Mouse (Mus musculus): ENCODE data around the gene Slain1. TPM values are rescaled to one million over a fixed set of nuclear protein-coding genes. Genes with fewer than 3 reads are reported as not detected.
"Not testable (repeated sequence)": the region's sequence is repeated elsewhere in the genome, so short reads cannot be mapped to it uniquely, and the experiment has no call there.

The Slain1 gene
- polyA plus RNA-seq, 1 experiment, result 4.4 TPM

- 22% methylated on average over 15 of the region's 15 CpGs for WGBS
- peak; percentile 47 for DNase-seq (ENCODE audit: low read depth, low spot score)
Measured at GRCm38 (mm10) chr14:103718836-103719575, 69.0 kb downstream of the Slain1 start.

GRCm38 (mm10) chr14:103720163-103720562, 70.1 kb downstream of the Slain1 start:
- no peak for DNase-seq (ENCODE audit: low read depth, low spot score)
- WGBS, result 95% methylated on average over 7 of the region's 7 CpGs

GRCm38 (mm10) chr14:103720637-103721355, 70.8 kb downstream of the Slain1 start:
- 58% methylated on average over 13 of the region's 13 CpGs for WGBS
- no peak for DNase-seq (ENCODE audit: low read depth, low spot score)

- DNase-seq (ENCODE audit: low read depth, low spot score), result no peak
- WGBS, result 91% methylated on average over 9 of the region's 9 CpGs
Measured at GRCm38 (mm10) chr14:103723314-103723713, 73.3 kb downstream of the Slain1 start.

GRCm38 (mm10) chr14:103723841-103724240, 73.8 kb downstream of the Slain1 start:
- WGBS, result 69% methylated on average over 4 of the region's 4 CpGs
- no peak for DNase-seq (ENCODE audit: low read depth, low spot score)

GRCm38 (mm10) chr14:103728506-103728905, 78.5 kb downstream of the Slain1 start:
- no peak for DNase-seq (ENCODE audit: low read depth, low spot score)
- WGBS, result 83% methylated on average over 8 of the region's 8 CpGs

- WGBS, result 78% methylated on average over 23 of the region's 23 CpGs
- no peak for DNase-seq (ENCODE audit: low read depth, low spot score)
Measured at GRCm38 (mm10) chr14:103728951-103729725, 79.1 kb downstream of the Slain1 start.

GRCm38 (mm10) chr14:103729760-103730367, 79.8 kb downstream of the Slain1 start:
- no peak for DNase-seq (ENCODE audit: low read depth, low spot score)
- WGBS, result 78% methylated on average over 11 of the region's 11 CpGs

GRCm38 (mm10) chr14:103732626-103733025, 82.6 kb downstream of the Slain1 start:
- no peak for DNase-seq (ENCODE audit: low read depth, low spot score)
- WGBS, result 63% methylated on average over 1 of the region's 1 CpGs

- WGBS, result 81% methylated on average over 7 of the region's 7 CpGs
Measured at GRCm38 (mm10) chr14:103741216-103741615, 91.2 kb downstream of the Slain1 start.

GRCm38 (mm10) chr14:103742150-103742549, 92.1 kb downstream of the Slain1 start:
- 87% methylated on average over 8 of the region's 8 CpGs for WGBS
- no peak for DNase-seq (ENCODE audit: low read depth, low spot score)

More at GRCm38 (mm10) chr14:103741216-103741615, 91.2 kb downstream of the Slain1 start:
- no peak for DNase-seq (ENCODE audit: low read depth, low spot score)

GRCm38 (mm10) chr14:103747345-103747744, 97.3 kb downstream of the Slain1 start:
- WGBS, result 60% methylated on average over 6 of the region's 6 CpGs
- no peak for DNase-seq (ENCODE audit: low read depth, low spot score)

- WGBS, result 68% methylated on average over 4 of the region's 4 CpGs
- not testable (repeated sequence) for DNase-seq (ENCODE audit: low read depth, low spot score)
Measured at GRCm38 (mm10) chr14:103750638-103751037, 100.6 kb downstream of the Slain1 start.

GRCm38 (mm10) chr14:103751384-103751783, 101.4 kb downstream of the Slain1 start:
- no peak for DNase-seq (ENCODE audit: low read depth, low spot score)

- WGBS, result 93% methylated on average over 7 of the region's 7 CpGs
- DNase-seq (ENCODE audit: low read depth, low spot score), result no peak
Measured at GRCm38 (mm10) chr14:103752773-103753172, 102.7 kb downstream of the Slain1 start.

GRCm38 (mm10) chr14:103754041-103754440, 104.0 kb downstream of the Slain1 start:
- WGBS, result 67% methylated on average over 7 of the region's 7 CpGs
- no peak for DNase-seq (ENCODE audit: low read depth, low spot score)

- DNase-seq (ENCODE audit: low read depth, low spot score), result no peak
- WGBS, result 56% methylated on average over 9 of the region's 9 CpGs
Measured at GRCm38 (mm10) chr14:103754465-103754864, 104.4 kb downstream of the Slain1 start.

Measured in large intestine, adult 2 months (tissue).